Mouse (Mus musculus) frontal cortex, postnatal 10 days (tissue): ENCODE measurements at regions not wholly inside any gene's neighbourhood (a gene's known extent, or its start where the extent isn't known, plus 50 kb on each side); places are given as distances from the start of the nearest gene placed in this dataset.
A peak's percentile ranks its signal among the peaks of the same experiment; 100 is the strongest.

Experiments used
- DNase-seq, 2 experiments: peaks; one replicate each; pipeline ENCODE4 v3.0.0; 2022; ENCODE audit warnings: low spot score in 2 of 2, mixed read lengths in 1 of 2

GRCm38 (mm10) chr3:136993473-136993872 is 323.5 kb downstream of the Ppp3ca start:
- no peak for DNase-seq

DNA sequence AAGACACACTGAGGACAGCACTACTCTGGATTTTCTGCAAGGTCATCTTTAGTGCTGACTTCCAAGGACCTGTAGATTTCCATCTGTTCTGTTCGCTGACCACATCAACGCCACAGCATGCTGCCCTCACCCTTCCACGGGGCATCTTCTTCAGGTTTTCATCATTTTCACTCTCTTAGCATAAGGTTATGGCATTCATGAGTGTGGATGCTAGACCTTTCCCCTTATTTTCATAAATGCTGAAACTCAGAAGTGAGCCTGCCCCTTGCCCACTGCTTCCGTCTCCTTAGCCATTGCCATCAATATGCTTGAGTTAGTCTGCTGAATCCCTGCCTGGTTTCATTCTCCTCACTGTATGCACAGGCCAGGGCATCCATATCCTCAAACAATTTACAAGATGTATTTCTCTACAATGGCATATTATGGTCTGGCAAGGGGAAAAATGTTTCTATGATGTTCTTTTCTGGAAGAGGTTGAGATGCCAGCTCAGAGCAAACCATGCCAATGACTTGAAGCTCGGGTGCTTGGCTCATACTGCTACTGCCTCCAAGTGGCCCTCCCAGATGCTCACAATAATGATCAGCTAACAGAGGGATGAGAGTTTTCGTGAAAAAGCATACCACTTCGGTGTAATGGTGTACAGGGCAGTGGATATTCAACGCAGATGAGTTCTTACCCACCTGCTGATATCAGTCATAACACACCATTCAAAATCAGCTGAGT is 324.6 kb downstream of the Ppp3ca start:
- no peak for DNase-seq

GRCm38 (mm10) chr3:136995611-136996335 is 325.8 kb downstream of the Ppp3ca start:
- no peak for DNase-seq

DNA sequence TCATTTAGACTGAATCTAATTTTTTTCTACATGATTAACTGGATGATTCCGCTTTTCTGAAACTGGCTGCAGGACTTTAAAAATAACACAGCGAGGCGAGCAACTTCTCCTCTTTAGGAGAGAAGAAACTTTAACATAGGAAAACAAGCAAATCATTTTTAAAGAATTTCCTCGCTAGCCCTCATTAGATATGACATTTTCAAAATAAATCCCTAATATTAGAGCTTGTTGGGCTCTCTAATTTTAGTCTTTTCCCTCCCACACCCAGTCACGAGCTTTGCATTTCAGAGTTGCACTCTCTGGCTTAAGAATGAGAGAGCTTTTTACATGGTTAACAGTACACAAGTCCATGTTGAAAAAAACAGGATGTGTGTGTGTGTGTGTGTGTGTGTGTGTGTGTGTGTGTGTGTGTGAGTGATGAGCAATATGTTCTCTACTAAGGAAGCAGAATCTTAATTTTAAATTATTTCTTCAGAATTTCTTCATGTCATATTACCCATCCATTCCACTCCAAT is 326.5 kb downstream of the Ppp3ca start:
- DNase-seq: no peak

DNA sequence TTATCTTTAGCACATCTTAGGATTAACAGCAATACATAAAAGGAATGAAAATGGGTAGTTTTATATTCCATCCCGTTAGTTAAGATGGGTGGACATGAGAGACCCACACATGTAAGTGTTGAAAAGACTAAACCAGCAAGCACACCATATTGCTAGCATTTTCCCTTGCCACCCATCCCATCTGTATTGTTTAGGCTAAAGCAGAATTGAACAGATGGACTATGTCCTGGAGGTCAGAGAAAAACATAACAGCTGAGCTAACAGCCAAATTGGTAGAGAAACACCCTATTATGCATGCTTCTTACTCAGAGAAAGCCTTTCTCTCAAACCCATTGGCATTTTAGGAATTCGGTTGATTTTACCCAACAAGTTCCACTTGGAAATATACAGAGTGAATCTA is 329.3 kb upstream of the Emcn start:
- DNase-seq: no peak

- DNase-seq: no peak
Observed at GRCm38 (mm10) chr3:137014686-137015085, 326.2 kb upstream of the Emcn start.

- no peak for DNase-seq
Observed at GRCm38 (mm10) chr3:137015199-137015598, 325.7 kb upstream of the Emcn start.

- DNase-seq: no peak
Observed at GRCm38 (mm10) chr3:137019971-137020634, 320.8 kb upstream of the Emcn start.

DNA sequence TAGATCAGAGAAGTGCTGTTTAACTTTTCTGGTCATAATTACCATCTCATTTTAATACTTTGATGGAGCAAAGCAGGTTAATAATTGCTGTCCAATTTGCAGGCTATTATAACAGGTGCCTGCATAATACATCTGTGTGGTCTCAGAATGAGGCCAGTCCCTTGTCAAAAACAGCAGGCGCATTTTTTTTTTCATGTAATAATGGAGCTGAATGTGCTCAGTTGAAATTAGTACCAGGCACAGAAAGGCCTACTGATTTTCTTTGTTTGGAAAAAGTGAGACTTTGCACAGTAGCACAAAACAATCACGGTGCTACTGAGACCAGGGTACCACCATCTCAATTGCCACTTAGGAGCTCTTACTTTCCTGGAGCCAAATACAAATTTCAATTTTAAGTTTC is 311.3 kb upstream of the Emcn start:
- DNase-seq: no peak

GRCm38 (mm10) chr3:137032802-137033201 is 308.1 kb upstream of the Emcn start:
- no peak for DNase-seq

- no peak for DNase-seq
Observed at GRCm38 (mm10) chr3:137039638-137040037, 301.2 kb upstream of the Emcn start.

DNA sequence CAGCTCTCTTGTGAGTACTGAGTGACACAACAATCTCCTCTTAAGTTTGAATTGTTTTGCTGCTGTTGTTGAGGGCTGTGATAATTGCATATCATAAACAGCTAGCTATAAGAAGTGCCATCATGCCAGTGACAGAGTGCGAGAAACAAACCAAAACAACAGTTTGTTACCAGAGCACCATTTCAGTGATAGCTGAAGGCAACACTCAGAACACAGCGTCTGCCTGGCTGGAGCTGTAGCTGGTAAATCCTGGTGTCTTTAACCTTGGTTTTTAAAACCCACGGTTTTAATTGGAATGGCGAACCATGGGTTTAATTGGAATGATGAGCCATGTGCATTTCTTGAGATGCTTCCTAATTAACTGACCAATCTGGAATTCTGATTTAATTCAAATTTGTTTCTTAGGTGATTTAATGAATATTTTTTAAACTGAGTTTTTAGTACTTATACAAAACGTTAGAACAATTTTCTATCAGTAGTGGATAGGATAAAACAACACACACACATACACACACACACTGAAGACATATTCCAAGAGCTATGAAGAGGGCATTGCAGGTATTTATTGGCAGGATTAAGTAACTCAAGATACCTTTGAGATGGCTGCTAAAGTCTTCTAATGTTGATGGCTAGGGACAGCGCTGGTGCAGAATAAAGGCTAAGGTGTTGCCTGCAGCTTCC is 284.2 kb upstream of the Emcn start:
- no peak for DNase-seq

GRCm38 (mm10) chr3:137057225-137057910 is 283.5 kb upstream of the Emcn start:
- peak; percentile 75 to 80 for DNase-seq

DNA sequence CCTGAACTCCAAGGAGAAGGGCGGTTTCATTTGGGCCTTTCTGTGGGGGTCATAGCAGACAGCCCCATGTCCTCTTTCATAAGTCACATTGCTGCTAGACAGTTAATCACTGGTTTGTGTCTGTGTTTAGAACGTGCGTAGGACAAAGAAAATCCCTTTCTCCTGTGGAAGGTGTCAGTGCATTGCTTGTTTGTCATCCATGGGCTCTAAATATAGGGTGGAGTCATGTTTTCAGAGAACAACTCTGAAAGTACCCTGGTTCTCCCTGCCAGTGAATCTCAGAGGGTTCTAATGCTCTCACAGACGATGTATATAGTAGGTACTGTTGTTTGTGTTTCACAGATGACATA is 283.0 kb upstream of the Emcn start:
- no peak for DNase-seq

- no peak for DNase-seq
Observed at GRCm38 (mm10) chr3:137062067-137062466, 278.8 kb upstream of the Emcn start.

- no peak for DNase-seq
Observed at GRCm38 (mm10) chr3:137067336-137067735, 273.5 kb upstream of the Emcn start.

DNA sequence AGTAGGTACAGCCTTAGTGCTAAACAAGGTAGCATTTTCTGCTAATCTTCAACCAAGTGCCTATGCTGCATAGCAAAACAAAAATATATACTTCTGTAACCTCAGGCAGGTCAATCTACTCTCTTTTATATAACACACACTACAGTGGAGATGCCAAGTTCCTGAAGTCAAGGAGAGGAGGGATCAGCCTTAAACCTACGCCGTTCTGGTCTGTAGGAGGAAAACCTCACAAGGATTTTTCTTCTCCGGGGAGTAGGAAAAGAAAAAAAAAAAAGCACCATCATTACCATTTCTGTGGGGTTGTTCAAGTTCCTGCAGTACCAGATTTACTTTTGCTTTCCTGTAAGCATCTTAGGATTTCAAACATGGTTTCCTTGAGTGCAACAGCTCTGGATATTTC is 271.5 kb upstream of the Emcn start:
- no peak for DNase-seq

- DNase-seq: no peak
Observed at GRCm38 (mm10) chr3:137077718-137078599, 262.9 kb upstream of the Emcn start.

DNA sequence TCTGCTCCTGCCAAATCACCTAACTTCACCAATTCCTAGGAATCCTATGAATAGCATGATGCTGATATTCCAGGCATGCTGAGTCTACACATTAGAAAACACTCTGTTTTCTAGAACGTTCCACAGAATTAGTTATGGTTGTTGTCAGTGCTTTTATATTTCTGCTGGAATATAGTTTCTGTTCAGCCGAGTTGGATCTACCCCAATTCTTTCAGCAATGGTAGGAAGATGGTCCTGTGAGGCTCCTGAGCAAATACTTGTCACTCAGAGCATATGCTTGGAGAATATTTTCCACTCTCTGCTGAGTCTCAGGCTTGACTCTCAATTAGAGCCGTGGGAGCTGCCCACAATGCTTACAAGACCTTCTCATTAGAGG is 262.3 kb upstream of the Emcn start:
- no peak for DNase-seq

- no peak for DNase-seq
Observed at GRCm38 (mm10) chr3:137086896-137087295, 254.0 kb upstream of the Emcn start.
